Mouse (Mus musculus) CD4-positive, CD25-positive, alpha-beta regulatory T cell, adult 4 months (primary cell): Measurements from ENCODE around the gene Chsy1. TPM values are rescaled to one million over a fixed set of nuclear protein-coding genes. Genes with fewer than 3 reads are reported as not detected.
A peak's percentile ranks its signal among the peaks of the same experiment; 100 is the strongest.

ENCODE experiments used
- ATAC-seq: one replicate; pipeline ENCODE4 v1.8.0; 2017
- polyA plus RNA-seq, 2 experiments: library from polyadenylated mRNA; unstranded; fragments of 100-300 nt; shearing (Covaris generic); gene quantifications; one replicate each; pipeline ENCODE4 v1.2.1; 2017

The Chsy1 gene
- polyA plus RNA-seq, 2 experiments from 2014 or later, result 7.4 to 10.6 TPM

- no peak for ATAC-seq
Measured at GRCm38 (mm10) chr7:66140095-66140494, 30.8 kb downstream of the Chsy1 start.

GRCm38 (mm10) chr7:66140923-66141570 lies 31.7 kb downstream of the Chsy1 start:
- ATAC-seq, result no peak

- no peak for ATAC-seq
Measured at GRCm38 (mm10) chr7:66142514-66142913, 33.2 kb downstream of the Chsy1 start.

GRCm38 (mm10) chr7:66144543-66144942 lies 35.2 kb downstream of the Chsy1 start:
- no peak for ATAC-seq

- ATAC-seq, result peak; percentile 43
Measured at GRCm38 (mm10) chr7:66147156-66147555, 37.8 kb downstream of the Chsy1 start.

GRCm38 (mm10) chr7:66147816-66148215 lies 38.5 kb downstream of the Chsy1 start:
- ATAC-seq, result no peak

GRCm38 (mm10) chr7:66149506-66149905 lies 40.2 kb downstream of the Chsy1 start:
- ATAC-seq, result no peak

- no peak for ATAC-seq
Measured at GRCm38 (mm10) chr7:66150411-66150810, 41.1 kb downstream of the Chsy1 start.

GRCm38 (mm10) chr7:66157413-66157812 lies 48.1 kb downstream of the Chsy1 start:
- ATAC-seq, result no peak

- ATAC-seq, result no peak
Measured at GRCm38 (mm10) chr7:66157861-66158415, 48.6 kb downstream of the Chsy1 start.

GRCm38 (mm10) chr7:66158616-66159129 lies 49.4 kb downstream of the Chsy1 start:
- ATAC-seq, result no peak

- ATAC-seq, result no peak
Measured at GRCm38 (mm10) chr7:66159961-66160360, 50.6 kb downstream of the Chsy1 start.

GRCm38 (mm10) chr7:66161836-66162235 lies 52.5 kb downstream of the Chsy1 start:
- no peak for ATAC-seq

- ATAC-seq, result no peak
Measured at GRCm38 (mm10) chr7:66162489-66162888, 53.2 kb downstream of the Chsy1 start.

- ATAC-seq, result no peak
Measured at GRCm38 (mm10) chr7:66162981-66163380, 53.7 kb downstream of the Chsy1 start.

- no peak for ATAC-seq
Measured at GRCm38 (mm10) chr7:66164427-66165031, 55.2 kb downstream of the Chsy1 start.

- ATAC-seq, result no peak
Measured at GRCm38 (mm10) chr7:66165036-66165798, 55.9 kb downstream of the Chsy1 start.

GRCm38 (mm10) chr7:66168877-66169276 lies 59.6 kb downstream of the Chsy1 start:
- ATAC-seq, result no peak

GRCm38 (mm10) chr7:66169476-66169875 lies 60.2 kb downstream of the Chsy1 start:
- ATAC-seq, result no peak

GRCm38 (mm10) chr7:66170802-66171505 lies 61.6 kb downstream of the Chsy1 start:
- ATAC-seq, result no peak

GRCm38 (mm10) chr7:66175738-66176137 lies 66.4 kb downstream of the Chsy1 start:
- ATAC-seq, result peak; percentile 71

GRCm38 (mm10) chr7:66176256-66176655 lies 66.9 kb downstream of the Chsy1 start:
- no peak for ATAC-seq

- ATAC-seq, result no peak
Measured at GRCm38 (mm10) chr7:66176929-66177328, 67.6 kb downstream of the Chsy1 start.
